Mouse (Mus musculus) megakaryocyte, embryonic 14.5 days (primary cell): Measurements from ENCODE around the gene Thumpd2.

Experiments used
- FLI1 ChIP-seq: IDR thresholded peaks from 2 replicates; pipeline ENCODE4 v1.6.1; 2012; ENCODE audit warnings: low read length, inconsistent platforms, mixed read lengths
- GATA1 ChIP-seq: IDR thresholded peaks from 3 replicates; pipeline ENCODE4 v1.6.1; 2012; ENCODE audit warnings: mixed read lengths, low read length, inconsistent platforms, borderline replicate concordance

DNA sequence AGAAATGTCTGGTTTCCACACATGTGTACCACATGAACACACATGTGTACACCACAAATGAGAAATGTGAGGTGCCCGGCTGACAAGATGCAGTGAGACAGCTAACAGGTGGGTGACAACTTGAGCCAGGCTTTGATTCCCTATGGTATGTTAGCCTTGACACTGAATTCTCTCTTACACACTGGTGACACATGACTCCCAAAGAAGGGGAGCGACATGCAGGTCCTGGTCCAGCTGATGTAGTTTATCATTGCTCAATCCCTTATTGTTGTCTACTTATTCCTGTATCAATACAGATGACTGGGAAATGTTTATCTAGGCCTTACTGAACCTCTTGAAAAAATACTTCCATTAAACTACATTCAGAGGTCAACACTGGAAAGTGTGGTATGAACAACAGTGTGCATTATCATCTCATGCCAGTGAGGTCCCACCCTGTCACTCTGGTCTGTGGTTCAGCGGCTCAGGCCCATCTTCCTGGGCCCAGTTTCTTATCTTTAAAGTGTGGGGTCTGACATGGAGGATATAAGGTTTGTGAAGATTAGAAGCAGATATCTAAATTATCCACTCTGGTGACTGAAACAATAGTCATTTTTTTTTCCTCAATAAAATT is 32.9 kb downstream of the Thumpd2 start:
- no peak for TF ChIP-seq FLI1
- no peak for TF ChIP-seq GATA1
